Mouse (Mus musculus): ENCODE data around the gene Bend7.

DNA sequence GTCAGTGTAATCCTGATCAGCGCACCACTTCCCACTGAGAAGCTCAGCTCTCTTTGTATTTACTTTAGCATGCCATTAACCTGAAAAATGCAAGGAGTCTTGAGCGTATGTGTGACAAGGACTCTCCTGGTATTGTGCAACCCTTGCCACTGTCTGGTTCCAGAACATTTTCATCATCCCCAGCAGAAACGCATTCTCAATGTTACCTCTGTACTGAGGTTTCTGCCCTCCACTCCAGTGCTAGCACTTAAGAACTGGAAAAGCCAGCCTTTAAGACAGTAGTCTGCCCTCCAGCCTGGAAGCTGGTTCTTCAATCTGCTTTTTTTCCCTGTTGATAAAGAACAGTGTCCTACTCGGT lies 19.1 kb downstream of the Bend7 start:
- TF ChIP-seq SIN3A (IDR thresholded peaks at IDR 0.05; ENCODE audit: low read length): no peak
- TF ChIP-seq CTCF (IDR thresholded peaks at IDR 0.05 in 2 of 3, conservative IDR thresholded peaks at IDR 0.05 in 1 of 3; ENCODE audit: control insufficient read depth in 1 of 3, insufficient read depth in 1 of 3, low read depth in 2 of 3, low read length in 3 of 3, poor library complexity in 1 of 3, severe bottlenecking in 1 of 3): no peak
- no peak for TF ChIP-seq GATA1 (IDR thresholded peaks at IDR 0.05; ENCODE audit: low read depth, low read length)
- TF ChIP-seq EP300 (IDR thresholded peaks at IDR 0.05; ENCODE audit: low read depth in 1 of 2, low read length in 2 of 2): no peak
- no peak for TF ChIP-seq UBTF (IDR thresholded peaks at IDR 0.05; ENCODE audit: borderline replicate concordance, insufficient read depth, low read depth, low read length)
- TF ChIP-seq KAT2A (conservative IDR thresholded peaks at IDR 0.05; ENCODE audit: low read depth, low read length): no peak
- TF ChIP-seq TBP (IDR thresholded peaks at IDR 0.05; ENCODE audit: low read depth, low read length): no peak
- no peak for TF ChIP-seq POLR2AphosphoS2 (IDR thresholded peaks at IDR 0.05; ENCODE audit: low read length)

Measured in MEL (cell line).